Mouse (Mus musculus) kidney, embryonic 16.5 days (tissue): ENCODE results near the gene Alkbh4. TPM values are rescaled to one million over a fixed set of nuclear protein-coding genes. Genes with fewer than 3 reads are reported as not detected.
"Not testable (repeated sequence)": the region's sequence is repeated elsewhere in the genome, so short reads cannot be mapped to it uniquely, and the experiment has no call there.

ENCODE experiments used
- ATAC-seq: fragments of 200-750 bp; cut with Nextera tagmentation; 2 replicates; pipeline ENCODE4 v1.8.0; 2017; ENCODE audit warnings: moderate TSS enrichment; ENCODE audit not compliant: low FRiP score, low TSS enrichment
- H3K27ac ChIP-seq: fragments of 300-500 bp; sonication (generic); 2 replicates; pipeline ENCODE4 v1.5.1; 2014; ENCODE audit warnings: low read length
- H3K27me3 ChIP-seq: fragments of 300-500 bp; sonication (generic); 2 replicates; pipeline ENCODE4 v1.6.1; 2014; ENCODE audit warnings: low read length, control low read depth, mixed read lengths; ENCODE audit not compliant: insufficient read depth
- H3K36me3 ChIP-seq: fragments of 300-500 bp; sonication (generic); 2 replicates; pipeline ENCODE4 v1.6.1; 2014; ENCODE audit warnings: low read length, control low read depth, mixed read lengths; ENCODE audit not compliant: insufficient read depth
- H3K4me1 ChIP-seq: fragments of 300-500 bp; sonication (generic); 2 replicates; pipeline ENCODE4 v1.6.1; 2014; ENCODE audit warnings: low read length, control low read depth, mixed read lengths; ENCODE audit not compliant: insufficient read depth
- H3K4me2 ChIP-seq: fragments of 300-500 bp; sonication (generic); replicated peaks from 2 replicates; pipeline ENCODE4 v1.6.1; 2014; ENCODE audit warnings: low read depth, low read length
- H3K4me3 ChIP-seq: fragments of 300-500 bp; sonication (generic); 2 replicates; pipeline ENCODE4 v1.5.1; 2014; ENCODE audit warnings: mild to moderate bottlenecking, low read length
- H3K9ac ChIP-seq: fragments of 300-500 bp; sonication (generic); replicated peaks from 2 replicates; pipeline ENCODE4 v1.6.1; 2014; ENCODE audit warnings: low read length
- H3K9me3 ChIP-seq: fragments of 300-500 bp; sonication (generic); 2 replicates; pipeline ENCODE4 v1.6.1; 2016; ENCODE audit warnings: low read length, control low read depth
- WGBS: fragments of 180-500 bp; shearing (Covaris S2); extraction: QIAGEN DNeasy Blood & Tissue Kit; methylation state at CpG from one replicate; pipeline ENCODE4 v1.1.7; 2014; 5-methylcytosine and 5-hydroxymethylcytosine counted together
- polyA plus RNA-seq: library from polyadenylated mRNA; unstranded; fragments of >200 nt; fragmentation: Nextera tagmentation; extraction: Ambion mirVana; gene quantifications from 2 replicates; pipeline ENCODE4 v1.2.1, GENCODE M21; 2015

Gene Alkbh4
- polyA plus RNA-seq, 1 experiment from 2014 or later: 20.2 TPM

- no peak overlapping the region for H3K27ac ChIP-seq
- H3K4me2 ChIP-seq: no peak overlapping the region
- no peak overlapping the region for H3K9ac ChIP-seq
- peaks cover 4% of the 10 kb centered on the region; the same call in 1 of the 2 replicates for H3K9me3 ChIP-seq
- ATAC-seq: no peak
- no peaks in the 10 kb centered on the region for H3K4me1 ChIP-seq
- 0 out of 2 replicates have a peak, but pooled peaks cover 6% of the 10 kb centered on the region for H3K36me3 ChIP-seq
- no peak overlapping the region for H3K4me3 ChIP-seq
- no peaks in the 10 kb centered on the region for H3K27me3 ChIP-seq
- 34% methylated on average over 2 of the region's 2 CpGs for WGBS
These were observed 27.5 kb upstream of the Alkbh4 start for GRCm38 (mm10) chr5:136108486-136108885.

- Histone ChIP-seq H3K4me1 (no peaks in the 10 kb centered on the region), H3K36me3 (0 out of 2 replicates have a peak, but pooled peaks cover 5% of the 10 kb centered on the region), H3K4me3 (no peak overlapping the region), H3K9ac (no peak overlapping the region), H3K27me3 (no peaks in the 10 kb centered on the region), H3K27ac (no peak overlapping the region), H3K9me3 (peaks cover 4% of the 10 kb centered on the region; the same call in 1 of the 2 replicates), H3K4me2 (no peak overlapping the region)
- ATAC-seq: no peak
- 74% methylated on average over 3 of the region's 3 CpGs for WGBS
These were observed 26.9 kb upstream of the Alkbh4 start for GRCm38 (mm10) chr5:136109042-136109441.

- not testable (repeated sequence) for H3K9ac ChIP-seq, H3K27ac ChIP-seq, ATAC-seq, H3K4me3 ChIP-seq, H3K4me2 ChIP-seq, H3K36me3 ChIP-seq, H3K27me3 ChIP-seq, H3K9me3 ChIP-seq
- WGBS: 27% methylated on average over 3 of the region's 4 CpGs
- H3K4me1 ChIP-seq: peaks cover 20% of the 10 kb centered on the region
These were observed 22.4 kb upstream of the Alkbh4 start for GRCm38 (mm10) chr5:136113546-136113945.

GRCm38 (mm10) chr5:136115891-136116783, 19.8 kb upstream of the Alkbh4 start, which contains the start of gene Polr2j:
Gene Polr2j, plus strand, starts transcription at chr5:136116631.
- WGBS: 2% methylated on average over 42 of the region's 42 CpGs
- peaks cover 20% of the 10 kb centered on the region for H3K4me1 ChIP-seq
- peak within 1 kb of the TSS; percentile 88 for H3K9ac ChIP-seq
- ATAC-seq: peak; percentile 97
- H3K4me2 ChIP-seq: peak within 1 kb of the TSS; percentile 90
- peak within 1 kb of the TSS; percentile 99 for H3K4me3 ChIP-seq
- H3K9me3 ChIP-seq: no peaks in the 10 kb centered on the region
- peaks cover 15% of the 10 kb centered on the region for H3K36me3 ChIP-seq
- H3K27ac ChIP-seq: 0 out of 2 replicates have a peak within 1 kb of the TSS, but pooled peaks have one; percentile 58
- H3K27me3 ChIP-seq: no peaks in the 10 kb centered on the region

GRCm38 (mm10) chr5:136116784-136117112, 19.2 kb upstream of the Alkbh4 start:
- H3K9me3 ChIP-seq: no peaks in the 10 kb centered on the region
- peak; percentile 62 for ATAC-seq
- peak overlapping the region; percentile 90 for H3K4me2 ChIP-seq
- H3K4me3 ChIP-seq: peak overlapping the region; percentile 99
- 0 out of 2 replicates have a peak overlapping the region, but pooled peaks have one; percentile 58 for H3K27ac ChIP-seq
- H3K36me3 ChIP-seq: peaks cover 22% of the 10 kb centered on the region
- H3K9ac ChIP-seq: peak overlapping the region; percentile 88
- peaks cover 20% of the 10 kb centered on the region for H3K4me1 ChIP-seq
- H3K27me3 ChIP-seq: no peaks in the 10 kb centered on the region
- under 1% methylated on average over 22 of the region's 22 CpGs for WGBS

GRCm38 (mm10) chr5:136122165-136122564, 13.8 kb upstream of the Alkbh4 start:
- peaks cover 62% of the 10 kb centered on the region for H3K36me3 ChIP-seq
- no peak overlapping the region for H3K4me2 ChIP-seq
- peaks cover 11% of the 10 kb centered on the region for H3K4me1 ChIP-seq
- H3K27ac ChIP-seq: no peak overlapping the region
- no peak overlapping the region for H3K9ac ChIP-seq
- H3K9me3 ChIP-seq: no peaks in the 10 kb centered on the region
- WGBS: 84% methylated on average over 10 of the region's 10 CpGs
- no peak overlapping the region for H3K4me3 ChIP-seq
- H3K27me3 ChIP-seq: no peaks in the 10 kb centered on the region
- ATAC-seq: no peak

GRCm38 (mm10) chr5:136136292-136136990, 495 bp downstream of the Alkbh4 start:
- H3K27ac ChIP-seq: peak overlapping the region; percentile 77
- H3K9ac ChIP-seq: peak overlapping the region; percentile 84
- H3K9me3 ChIP-seq: no peaks in the 10 kb centered on the region
- H3K4me2 ChIP-seq: peak overlapping the region; percentile 77
- peaks cover 24% of the 10 kb centered on the region for H3K36me3 ChIP-seq
- WGBS: 5% methylated on average over 20 of the region's 20 CpGs
- peaks cover 16% of the 10 kb centered on the region for H3K4me1 ChIP-seq
- peak overlapping the region; percentile 91 for H3K4me3 ChIP-seq
- ATAC-seq: peak; percentile 29; the same call in 1 of the 2 replicates
- no peaks in the 10 kb centered on the region for H3K27me3 ChIP-seq

GRCm38 (mm10) chr5:136137658-136138274, 1.8 kb downstream of the Alkbh4 start:
- H3K27ac ChIP-seq: no peak overlapping the region
- H3K4me3 ChIP-seq: no peak overlapping the region
- H3K36me3 ChIP-seq: peaks cover 29% of the 10 kb centered on the region
- no peak overlapping the region for H3K4me2 ChIP-seq
- H3K9ac ChIP-seq: no peak overlapping the region
- 81% methylated on average over 13 of the region's 13 CpGs for WGBS
- H3K27me3 ChIP-seq: no peaks in the 10 kb centered on the region
- ATAC-seq: no peak
- peaks cover 16% of the 10 kb centered on the region for H3K4me1 ChIP-seq
- H3K9me3 ChIP-seq: peaks cover 3% of the 10 kb centered on the region; the same call in 1 of the 2 replicates

- no peak overlapping the region for H3K4me2 ChIP-seq
- WGBS: 93% methylated on average over 13 of the region's 13 CpGs
- no peaks in the 10 kb centered on the region for H3K27me3 ChIP-seq
- no peak overlapping the region for H3K4me3 ChIP-seq
- peaks cover 16% of the 10 kb centered on the region for H3K4me1 ChIP-seq
- H3K27ac ChIP-seq: no peak overlapping the region
- H3K9ac ChIP-seq: no peak overlapping the region
- H3K36me3 ChIP-seq: peaks cover 29% of the 10 kb centered on the region
- peaks cover 3% of the 10 kb centered on the region; the same call in 1 of the 2 replicates for H3K9me3 ChIP-seq
- ATAC-seq: no peak
These were observed 3.4 kb downstream of the Alkbh4 start for GRCm38 (mm10) chr5:136139393-136139792.
